Mouse (Mus musculus) activated CD4-positive, CD25-positive, alpha-beta regulatory T cell, adult 4 months (primary cell): ENCODE results near the gene Sfxn4. TPM values are rescaled to one million over a fixed set of nuclear protein-coding genes. Genes with fewer than 3 reads are reported as not detected.

Source experiments
- polyA plus RNA-seq, 2 experiments: library from polyadenylated mRNA; unstranded; fragments of 100-300 nt; shearing (Covaris generic); gene quantifications; one replicate each; pipeline ENCODE4 v1.2.1; 2017

The Sfxn4 gene
- polyA plus RNA-seq, 2 experiments from 2014 or later = 2.5 to 2.9 TPM

Other genes with a start within 250 kb of the Sfxn4 start
- 1 to 10 TPM in 1 of 2 experiments, under 1 TPM in 1; 0.94 to 1.4 TPM for gene Nanos1, start 105.5 kb downstream of the Sfxn4 start, polyA plus RNA-seq
- 100 to 1,000 TPM; 111 to 134 TPM for gene Eif3a, start 70.8 kb downstream of the Sfxn4 start, polyA plus RNA-seq
- gene Fam45a, start 49.9 kb downstream of the Sfxn4 start, polyA plus RNA-seq = 10 to 100 TPM; 59.1 to 69.0 TPM
- gene Prdx3, start 13.1 kb upstream of the Sfxn4 start, polyA plus RNA-seq = 100 to 1,000 TPM; 134 to 141 TPM
- 1 to 10 TPM; 1.5 to 1.7 TPM for gene Grk5, start 28.3 kb upstream of the Sfxn4 start, polyA plus RNA-seq